Mouse (Mus musculus) midbrain, embryonic 14.5 days (tissue): ENCODE data around the gene Snrnp48. TPM values are rescaled to one million over a fixed set of nuclear protein-coding genes. Genes with fewer than 3 reads are reported as not detected.

Experiments used
- ATAC-seq: fragments of 200-750 bp; cut with Nextera tagmentation; 2 replicates; pipeline ENCODE4 v1.8.0; 2017; ENCODE audit warnings: moderate number of reproducible peaks, moderate library complexity; ENCODE audit not compliant: low FRiP score, low TSS enrichment
- DNase-seq: peaks from one replicate; pipeline ENCODE4 v3.0.0-alpha.2; 2015
- H3K27ac ChIP-seq: fragments of 300-500 bp; sonication (generic); replicated peaks from 2 replicates; pipeline ENCODE4 v1.5.1; 2014; ENCODE audit warnings: mild to moderate bottlenecking, low read depth, low read length, moderate library complexity
- H3K27me3 ChIP-seq: fragments of 300-500 bp; sonication (generic); 2 replicates; pipeline ENCODE4 v1.6.1; 2014; ENCODE audit warnings: low read length, control low read depth, mixed read lengths; ENCODE audit not compliant: control insufficient read depth, insufficient read depth
- H3K36me3 ChIP-seq: fragments of 300-500 bp; sonication (generic); 2 replicates; pipeline ENCODE4 v1.6.1; 2014; ENCODE audit warnings: low read length, control low read depth; ENCODE audit not compliant: control insufficient read depth, insufficient read depth
- H3K4me1 ChIP-seq: fragments of 300-500 bp; sonication (generic); 2 replicates; pipeline ENCODE4 v1.6.1; 2014; ENCODE audit warnings: mild to moderate bottlenecking, antibody characterized with exemption, low read length, control low read depth; ENCODE audit not compliant: control insufficient read depth, insufficient read depth
- H3K4me2 ChIP-seq: fragments of 300-500 bp; sonication (generic); 2 replicates; pipeline ENCODE4 v1.6.1; 2014; ENCODE audit warnings: mild to moderate bottlenecking, low read length, moderate library complexity
- H3K4me3 ChIP-seq: fragments of 300-500 bp; sonication (generic); replicated peaks from 2 replicates; pipeline ENCODE4 v1.5.1; 2014; ENCODE audit warnings: low read depth, low read length
- H3K9ac ChIP-seq: fragments of 300-500 bp; sonication (generic); replicated peaks from 2 replicates; pipeline ENCODE4 v1.6.1; 2014; ENCODE audit warnings: mild to moderate bottlenecking, low read length, moderate library complexity
- H3K9me3 ChIP-seq: fragments of 300-500 bp; sonication (generic); 2 replicates; pipeline ENCODE4 v1.6.1; 2016; ENCODE audit warnings: low read length, control low read depth, mixed read lengths; ENCODE audit not compliant: control insufficient read depth
- WGBS: fragments of 180-500 bp; shearing (Covaris S2); extraction: QIAGEN DNeasy Blood & Tissue Kit; methylation state at CpG from one replicate; pipeline ENCODE4 v1.1.7; 2014; 5-methylcytosine and 5-hydroxymethylcytosine counted together
- polyA plus RNA-seq: library from polyadenylated mRNA; unstranded; fragments of >200 nt; fragmentation: Nextera tagmentation; extraction: Ambion mirVana; gene quantifications from 2 replicates; pipeline ENCODE4 v1.2.1, GENCODE M21; 2014

Gene Snrnp48
- 30.9 and 32.6 TPM in 2 replicates for polyA plus RNA-seq

- Histone ChIP-seq H3K9ac (peak within 1 kb of the TSS; percentile 66), H3K36me3 (no peaks in the 10 kb centered on the region), H3K4me1 (peaks cover 10% of the 10 kb centered on the region), H3K9me3 (no peaks in the 10 kb centered on the region), H3K27ac (peak within 1 kb of the TSS; percentile 82), H3K4me3 (peak within 1 kb of the TSS; percentile 65), H3K4me2 (peak within 1 kb of the TSS; percentile 60), H3K27me3 (no peaks in the 10 kb centered on the region)
- WGBS = under 1% methylated on average over 59 of the region's 59 CpGs
- ATAC-seq (peak; percentile 96), DNase-seq (peak; percentile 98)
Measured at GRCm38 (mm10) chr13:38204702-38205482, at the start of gene Snrnp48. Gene Snrnp48, plus strand, starts transcription at chr13:38204938.

DNA sequence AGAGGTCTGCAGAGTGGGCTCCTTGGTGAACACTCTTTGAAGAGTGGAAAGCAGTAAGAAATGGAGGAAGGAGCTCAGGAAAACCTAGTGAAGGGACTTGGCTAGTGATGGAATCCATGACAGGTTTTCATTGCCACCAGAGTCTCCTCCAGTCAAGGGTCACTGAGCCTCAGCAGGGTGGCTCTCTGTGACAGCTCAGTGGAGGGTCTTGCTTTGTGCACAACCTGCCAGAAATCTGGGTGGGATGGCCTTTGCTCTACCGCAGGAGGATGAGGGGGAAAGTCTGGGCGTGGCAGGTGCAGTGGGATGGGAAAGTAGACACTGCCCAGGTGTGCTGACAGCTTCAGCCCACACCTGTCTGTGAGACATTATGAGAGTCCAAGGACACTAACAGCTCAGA, 49.2 kb upstream of the Snrnp48 start:
- H3K27me3 ChIP-seq = peaks cover 69% of the 10 kb centered on the region
- no peak for ATAC-seq
- no peak overlapping the region for H3K27ac ChIP-seq
- no peaks in the 10 kb centered on the region for H3K36me3 ChIP-seq
- 4% methylated on average over 2 of the region's 2 CpGs for WGBS
- H3K4me3 ChIP-seq = no peak overlapping the region
- DNase-seq = no peak
- H3K9me3 ChIP-seq = no peaks in the 10 kb centered on the region
- H3K4me2 ChIP-seq = no peak overlapping the region
- no peak overlapping the region for H3K9ac ChIP-seq
- H3K4me1 ChIP-seq = 0 out of 2 replicates have a peak, but pooled peaks cover 10% of the 10 kb centered on the region

- DNase-seq (no peak), ATAC-seq (no peak)
- Histone ChIP-seq H3K9ac (no peak overlapping the region), H3K36me3 (no peaks in the 10 kb centered on the region), H3K27me3 (peaks cover 49% of the 10 kb centered on the region), H3K27ac (no peak overlapping the region), H3K4me2 (no peak overlapping the region), H3K9me3 (no peaks in the 10 kb centered on the region), H3K4me1 (no peaks in the 10 kb centered on the region), H3K4me3 (no peak overlapping the region)
- 18% methylated on average over 6 of the region's 6 CpGs for WGBS
Measured at GRCm38 (mm10) chr13:38157635-38158034, 47.1 kb upstream of the Snrnp48 start.

GRCm38 (mm10) chr13:38162002-38162401, 42.7 kb upstream of the Snrnp48 start:
- Histone ChIP-seq H3K4me2 (no peak overlapping the region), H3K4me1 (no peaks in the 10 kb centered on the region), H3K4me3 (no peak overlapping the region), H3K27me3 (peaks cover 11% of the 10 kb centered on the region), H3K9ac (no peak overlapping the region), H3K27ac (no peak overlapping the region), H3K9me3 (no peaks in the 10 kb centered on the region), H3K36me3 (no peaks in the 10 kb centered on the region)
- ATAC-seq (no peak), DNase-seq (no peak)
- 76% methylated on average over 2 of the region's 2 CpGs for WGBS

GRCm38 (mm10) chr13:38162668-38163067, 42.1 kb upstream of the Snrnp48 start:
- DNase-seq (peak; percentile 59), ATAC-seq (no peak)
- H3K4me3 ChIP-seq = no peak overlapping the region
- H3K9ac ChIP-seq = no peak overlapping the region
- no peak overlapping the region for H3K27ac ChIP-seq
- no peaks in the 10 kb centered on the region for H3K36me3 ChIP-seq
- H3K9me3 ChIP-seq = no peaks in the 10 kb centered on the region
- H3K4me2 ChIP-seq = no peak overlapping the region
- no peaks in the 10 kb centered on the region for H3K4me1 ChIP-seq
- 53% methylated on average over 11 of the region's 11 CpGs for WGBS
- peaks cover 6% of the 10 kb centered on the region for H3K27me3 ChIP-seq

GRCm38 (mm10) chr13:38164932-38165331, 39.8 kb upstream of the Snrnp48 start:
- Histone ChIP-seq H3K36me3 (no peaks in the 10 kb centered on the region), H3K4me1 (no peaks in the 10 kb centered on the region), H3K4me2 (no peak overlapping the region), H3K4me3 (no peak overlapping the region), H3K9me3 (no peaks in the 10 kb centered on the region), H3K27ac (no peak overlapping the region), H3K27me3 (no peaks in the 10 kb centered on the region), H3K9ac (no peak overlapping the region)
- WGBS = 87% methylated on average over 11 of the region's 11 CpGs
- DNase-seq = no peak
- no peak for ATAC-seq

DNA sequence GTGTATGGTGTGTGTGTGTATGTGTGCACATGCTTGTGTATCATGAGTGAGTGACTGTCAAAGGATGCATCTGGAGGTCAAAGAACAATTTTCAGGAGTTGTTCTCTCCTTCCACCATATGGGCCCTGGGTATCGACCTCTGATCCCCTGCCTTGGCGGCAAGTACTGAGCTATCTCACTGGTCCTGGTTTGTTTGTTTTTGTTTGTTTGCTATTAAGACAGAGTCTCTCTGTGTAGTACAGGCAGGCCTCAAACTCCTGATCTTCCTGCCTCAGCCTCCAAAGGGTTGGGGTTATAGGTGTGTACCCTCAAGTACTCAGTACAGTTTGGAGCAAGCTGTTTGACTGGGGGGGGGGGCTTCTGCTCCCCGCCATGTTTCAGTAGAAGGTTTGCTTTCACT, 37.7 kb upstream of the Snrnp48 start:
- 88% methylated on average over 3 of the region's 3 CpGs for WGBS
- Histone ChIP-seq H3K4me1 (no peaks in the 10 kb centered on the region), H3K27me3 (no peaks in the 10 kb centered on the region), H3K36me3 (no peaks in the 10 kb centered on the region), H3K9me3 (no peaks in the 10 kb centered on the region), H3K9ac (no peak overlapping the region), H3K27ac (no peak overlapping the region), H3K4me2 (no peak overlapping the region), H3K4me3 (no peak overlapping the region)
- no peak for ATAC-seq
- DNase-seq = no peak

- 69% methylated on average over 4 of the region's 4 CpGs for WGBS
- ATAC-seq = no peak
- no peak overlapping the region for H3K27ac ChIP-seq
- no peak overlapping the region for H3K9ac ChIP-seq
- no peak for DNase-seq
- H3K4me1 ChIP-seq = no peaks in the 10 kb centered on the region
- H3K9me3 ChIP-seq = no peaks in the 10 kb centered on the region
- H3K4me3 ChIP-seq = no peak overlapping the region
- no peak overlapping the region for H3K4me2 ChIP-seq
- H3K36me3 ChIP-seq = no peaks in the 10 kb centered on the region
- H3K27me3 ChIP-seq = no peaks in the 10 kb centered on the region
Measured at GRCm38 (mm10) chr13:38170707-38171144, 34.0 kb upstream of the Snrnp48 start.

- no peak for DNase-seq
- Histone ChIP-seq H3K4me2 (no peak overlapping the region), H3K27ac (no peak overlapping the region), H3K36me3 (no peaks in the 10 kb centered on the region), H3K4me1 (no peaks in the 10 kb centered on the region), H3K27me3 (no peaks in the 10 kb centered on the region), H3K4me3 (no peak overlapping the region), H3K9ac (no peak overlapping the region), H3K9me3 (peaks cover 18% of the 10 kb centered on the region)
- ATAC-seq = no peak
- 89% methylated on average over 10 of the region's 10 CpGs for WGBS
Measured at GRCm38 (mm10) chr13:38193406-38193805, 11.3 kb upstream of the Snrnp48 start.
